Mouse (Mus musculus) embryonic facial prominence, embryonic 13.5 days (tissue): ENCODE measurements around the gene Mroh3. TPM values are rescaled to one million over a fixed set of nuclear protein-coding genes. Genes with fewer than 3 reads are reported as not detected.

Experiments used
- ATAC-seq: fragments of 200-750 bp; cut with Nextera tagmentation; 2 replicates; pipeline ENCODE4 v1.8.0; 2017; ENCODE audit warnings: low read depth; ENCODE audit not compliant: insufficient number of reproducible peaks, insufficient read depth, low FRiP score, low TSS enrichment
- H3K27ac ChIP-seq: fragments of 300-500 bp; sonication (generic); 2 replicates; pipeline ENCODE4 v1.5.1; 2015; ENCODE audit warnings: moderate library complexity, mild to moderate bottlenecking, inconsistent platforms
- H3K27me3 ChIP-seq: fragments of 300-500 bp; sonication (generic); 2 replicates; pipeline ENCODE4 v1.6.1; 2015; ENCODE audit warnings: mild to moderate bottlenecking, inconsistent platforms
- H3K36me3 ChIP-seq: fragments of 300-500 bp; sonication (generic); 2 replicates; pipeline ENCODE4 v1.6.1; 2015; ENCODE audit warnings: mild to moderate bottlenecking, inconsistent platforms
- H3K4me1 ChIP-seq: fragments of 300-500 bp; sonication (generic); 2 replicates; pipeline ENCODE4 v1.6.1; 2015; ENCODE audit warnings: inconsistent platforms
- H3K4me2 ChIP-seq: fragments of 300-500 bp; sonication (generic); 2 replicates; pipeline ENCODE4 v1.6.1; 2015; ENCODE audit warnings: moderate library complexity, mild to moderate bottlenecking, inconsistent platforms
- H3K4me3 ChIP-seq: fragments of 300-500 bp; sonication (generic); 2 replicates; pipeline ENCODE4 v1.5.1; 2015; ENCODE audit warnings: mild to moderate bottlenecking, inconsistent platforms
- H3K9ac ChIP-seq: fragments of 300-500 bp; sonication (generic); 2 replicates; pipeline ENCODE4 v1.6.1; 2015; ENCODE audit warnings: mild to moderate bottlenecking, inconsistent platforms
- H3K9me3 ChIP-seq: fragments of 300-500 bp; sonication (generic); 2 replicates; pipeline ENCODE4 v1.6.1; 2016; ENCODE audit warnings: inconsistent platforms
- WGBS: fragments of 180-500 bp; shearing (Covaris S2); methylation state at CpG from one replicate; pipeline ENCODE4 v1.1.7; 2015; ENCODE audit warnings: mixed read lengths; 5-methylcytosine and 5-hydroxymethylcytosine counted together
- polyA plus RNA-seq: library from polyadenylated mRNA; unstranded; fragments of >200 nt; fragmentation: Nextera tagmentation; extraction: Ambion mirVana; gene quantifications from 2 replicates; pipeline ENCODE4 v1.2.1, GENCODE M21; 2015

The Mroh3 gene
- polyA plus RNA-seq = 0.22 and 0.67 TPM in 2 replicates

DNA sequence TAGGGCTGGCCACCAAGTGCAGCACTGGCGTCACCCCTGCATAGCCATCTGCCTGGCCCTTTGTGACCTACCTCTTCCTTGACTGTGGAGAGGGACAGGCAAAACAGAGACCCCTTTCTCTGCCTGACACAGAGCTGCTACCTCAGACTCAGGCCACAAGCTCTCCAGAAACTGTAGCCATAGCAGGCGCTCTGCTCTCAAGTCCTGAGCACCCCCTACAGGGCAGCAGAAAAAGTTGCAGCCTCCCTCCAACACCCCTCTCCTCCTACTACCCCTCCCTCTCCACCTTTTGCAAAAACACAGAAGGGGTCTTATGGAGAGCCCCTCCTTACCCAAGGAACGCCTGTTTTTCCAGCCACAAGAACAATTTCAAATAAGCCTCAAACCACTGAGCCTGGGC, at the start of gene Mroh3:
Mroh3 (minus strand) TSS at position 26 of the 400 bp plus-strand sequence.
- no peak within 1 kb of the TSS for H3K4me2 ChIP-seq
- H3K9me3 ChIP-seq = no peaks in the 10 kb centered on the region
- H3K27me3 ChIP-seq = no peaks in the 10 kb centered on the region
- H3K4me3 ChIP-seq = no peak within 1 kb of the TSS
- no peak for ATAC-seq
- H3K4me1 ChIP-seq = no peaks in the 10 kb centered on the region; the same call in 1 of the 2 replicates
- WGBS = 38% methylated on average over 3 of the region's 3 CpGs
- H3K27ac ChIP-seq = no peak within 1 kb of the TSS
- peaks cover 51% of the 10 kb centered on the region for H3K36me3 ChIP-seq
- H3K9ac ChIP-seq = no peak within 1 kb of the TSS

DNA sequence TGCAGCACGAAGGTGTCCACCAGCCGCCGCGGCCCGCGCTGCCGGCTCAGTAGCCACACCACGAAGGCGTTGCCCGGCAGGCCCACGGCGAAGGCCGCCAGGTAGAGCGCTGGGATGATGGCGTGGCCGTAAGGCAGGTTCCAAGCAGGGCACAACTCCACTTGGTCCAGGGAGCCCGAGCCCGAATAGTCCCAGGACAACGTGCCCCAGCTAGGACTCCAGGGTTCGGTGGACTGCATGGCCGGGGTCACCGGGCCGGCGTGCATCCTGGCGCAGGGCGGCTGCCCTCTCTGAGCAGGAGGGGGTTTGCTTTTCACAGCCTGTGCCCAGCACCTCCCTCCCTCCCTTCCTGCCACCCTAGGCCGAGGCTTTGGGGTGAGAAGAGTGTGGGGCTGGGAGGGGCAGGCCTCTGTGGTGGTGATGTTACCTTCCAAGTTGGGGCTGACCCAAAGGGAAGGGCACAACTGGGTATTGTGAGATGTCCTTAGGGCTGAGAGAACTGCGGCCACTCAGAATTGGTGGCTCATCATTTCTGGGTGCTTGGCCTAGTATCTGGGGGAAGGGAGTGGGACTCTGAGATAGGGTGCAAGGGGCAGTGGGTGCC, 48.1 kb upstream of the Mroh3 start, which contains the start of gene Gpr25:
Gpr25 (minus strand) TSS at position 239 of the 604 bp plus-strand sequence.
- WGBS = 9% methylated on average over 27 of the region's 28 CpGs
- H3K27ac ChIP-seq = no peak within 1 kb of the TSS
- no peaks in the 10 kb centered on the region for H3K9me3 ChIP-seq
- H3K4me2 ChIP-seq = peak within 1 kb of the TSS; percentile 96
- peak within 1 kb of the TSS; percentile 57 for H3K4me3 ChIP-seq
- peaks cover 67% of the 10 kb centered on the region for H3K27me3 ChIP-seq
- no peak for ATAC-seq
- H3K9ac ChIP-seq = peak within 1 kb of the TSS; percentile 73
- H3K4me1 ChIP-seq = peaks cover 15% of the 10 kb centered on the region
- no peaks in the 10 kb centered on the region for H3K36me3 ChIP-seq

DNA sequence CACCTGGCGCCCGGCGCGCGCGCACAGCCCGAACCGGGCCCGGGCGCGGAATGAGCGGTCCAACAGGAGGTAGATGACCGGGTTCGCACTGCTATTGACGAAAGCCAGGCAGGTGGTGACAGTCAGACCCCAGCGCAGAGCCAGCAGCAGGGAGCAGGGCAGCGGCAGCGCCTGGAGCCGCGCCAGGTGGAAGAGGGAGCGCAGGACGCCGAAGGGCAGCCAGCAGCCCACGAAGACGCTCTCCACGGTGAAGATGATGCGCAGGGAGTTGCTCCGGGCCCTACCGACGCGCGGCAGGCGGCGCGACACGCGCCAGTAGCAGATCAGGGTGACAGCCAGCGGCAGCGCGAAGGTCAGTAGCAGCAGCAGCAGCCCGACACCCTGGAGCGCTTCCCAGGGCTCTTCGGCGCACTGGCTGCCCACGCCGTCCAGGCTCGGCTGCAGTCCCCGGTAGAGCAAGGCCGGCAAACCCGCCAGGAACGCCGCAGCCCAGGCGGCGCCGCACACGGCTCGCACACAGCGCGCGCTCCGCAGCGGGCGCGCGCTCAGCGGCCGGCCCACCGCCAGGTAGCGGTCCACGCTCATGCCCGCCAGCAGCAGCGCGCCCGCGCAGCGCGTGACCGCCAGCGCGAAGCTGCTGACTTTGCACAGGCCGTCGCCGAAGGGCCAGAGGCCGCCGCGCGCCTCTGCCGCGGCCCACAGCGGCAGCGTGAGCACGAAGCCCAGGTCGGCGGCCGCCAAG, 47.4 kb upstream of the Mroh3 start:
- no peaks in the 10 kb centered on the region for H3K9me3 ChIP-seq
- peaks cover 15% of the 10 kb centered on the region for H3K4me1 ChIP-seq
- no peak overlapping the region for H3K27ac ChIP-seq
- H3K27me3 ChIP-seq = peaks cover 67% of the 10 kb centered on the region
- H3K36me3 ChIP-seq = no peaks in the 10 kb centered on the region
- H3K4me3 ChIP-seq = peak overlapping the region; percentile 57
- peak overlapping the region; percentile 73 for H3K9ac ChIP-seq
- WGBS = under 1% methylated on average over 95 of the region's 95 CpGs
- H3K4me2 ChIP-seq = peak overlapping the region; percentile 96
- peak; percentile 61 for ATAC-seq

DNA sequence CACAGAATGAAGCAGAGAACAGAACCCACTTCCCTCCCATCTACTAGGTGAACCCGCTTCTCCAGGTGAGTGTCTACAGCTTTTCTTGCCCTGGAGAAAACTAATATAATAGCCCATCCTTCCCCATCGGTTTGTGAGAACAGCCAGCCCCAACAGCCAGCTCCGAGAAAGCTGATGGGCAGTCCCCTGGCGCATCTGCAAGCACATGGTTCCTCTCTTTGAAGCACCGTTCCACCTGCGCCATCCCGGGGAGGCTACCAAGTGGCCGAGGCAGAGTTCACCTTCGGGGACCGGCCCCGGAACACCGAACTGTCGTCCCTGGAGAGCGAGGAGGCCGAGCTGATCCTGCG, 46.9 kb upstream of the Mroh3 start:
- no peaks in the 10 kb centered on the region for H3K9me3 ChIP-seq
- peak overlapping the region; percentile 57 for H3K4me3 ChIP-seq
- H3K9ac ChIP-seq = peak overlapping the region; percentile 73
- 3% methylated on average over 16 of the region's 16 CpGs for WGBS
- peaks cover 67% of the 10 kb centered on the region for H3K27me3 ChIP-seq
- H3K4me2 ChIP-seq = peak overlapping the region; percentile 96
- H3K27ac ChIP-seq = no peak overlapping the region
- H3K36me3 ChIP-seq = no peaks in the 10 kb centered on the region
- ATAC-seq = no peak
- peaks cover 15% of the 10 kb centered on the region for H3K4me1 ChIP-seq

DNA sequence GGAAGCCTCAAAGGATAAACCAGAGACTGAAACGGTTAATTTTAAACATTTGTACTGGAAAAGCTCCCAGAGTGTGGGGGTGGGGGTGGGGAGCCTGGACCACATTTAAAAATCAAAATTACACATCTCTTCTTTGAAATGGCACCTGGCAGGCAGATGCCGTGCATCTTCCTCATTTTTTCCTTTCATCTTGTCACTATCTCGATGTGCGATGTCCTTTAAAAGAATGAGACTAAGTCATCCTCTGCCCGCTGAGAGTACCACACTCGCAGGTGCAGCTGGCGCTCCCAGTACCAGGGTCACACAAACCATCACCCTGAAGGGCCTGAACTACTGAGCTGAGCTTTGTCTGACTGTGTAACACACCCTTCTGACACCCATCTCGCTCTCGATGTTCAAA, 45.9 kb upstream of the Mroh3 start:
- H3K9me3 ChIP-seq = no peaks in the 10 kb centered on the region
- H3K27ac ChIP-seq = no peak overlapping the region
- H3K27me3 ChIP-seq = peaks cover 67% of the 10 kb centered on the region
- H3K36me3 ChIP-seq = no peaks in the 10 kb centered on the region
- no peak for ATAC-seq
- no peak overlapping the region for H3K4me3 ChIP-seq
- H3K4me2 ChIP-seq = no peak overlapping the region
- H3K9ac ChIP-seq = no peak overlapping the region
- WGBS = 66% methylated on average over 9 of the region's 9 CpGs
- peaks cover 17% of the 10 kb centered on the region for H3K4me1 ChIP-seq

DNA sequence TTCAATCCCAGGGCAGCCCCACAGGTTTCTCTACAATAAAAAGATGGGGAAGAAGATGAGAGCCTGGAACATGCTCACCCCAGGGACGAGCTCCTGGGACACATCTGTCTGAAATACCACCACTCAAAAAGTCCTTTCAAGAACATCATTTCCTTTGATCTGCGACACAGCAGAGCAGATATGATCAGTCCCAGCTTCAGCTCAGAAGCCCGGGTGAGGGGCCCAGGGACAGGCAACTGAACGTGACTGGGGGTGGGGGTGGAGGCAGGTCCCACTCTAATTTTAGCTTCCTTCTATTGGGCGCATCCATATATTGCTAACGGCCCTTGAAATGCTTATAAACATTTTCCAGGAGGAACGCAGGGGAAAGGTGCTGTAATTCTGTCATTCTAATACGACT, 43.0 kb upstream of the Mroh3 start:
- WGBS = 37% methylated on average over 8 of the region's 8 CpGs
- Histone ChIP-seq H3K9ac (no peak overlapping the region), H3K4me3 (no peak overlapping the region), H3K9me3 (no peaks in the 10 kb centered on the region), H3K27me3 (peaks cover 42% of the 10 kb centered on the region), H3K36me3 (no peaks in the 10 kb centered on the region), H3K4me1 (peaks cover 16% of the 10 kb centered on the region), H3K4me2 (no peak overlapping the region), H3K27ac (no peak overlapping the region)
- ATAC-seq = no peak

DNA sequence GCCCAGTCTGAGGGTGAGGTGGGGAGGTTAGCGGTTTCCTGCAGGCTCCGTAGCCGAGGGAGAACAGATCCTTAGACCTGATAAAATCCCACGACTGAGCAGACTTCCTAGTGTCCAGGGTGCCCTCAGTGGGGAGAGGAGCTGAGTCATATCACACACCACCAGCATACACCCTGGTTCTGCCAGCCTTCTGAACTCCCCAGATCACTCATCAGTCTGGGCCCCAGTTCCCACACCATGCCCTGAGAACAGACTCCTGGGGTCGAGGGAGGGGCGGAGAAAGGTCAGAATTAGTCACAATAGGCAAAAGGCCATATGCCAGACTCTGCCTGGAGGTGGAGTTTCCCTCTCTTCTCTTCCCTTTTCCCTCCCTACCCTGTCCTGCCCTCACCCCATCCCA, 42.5 kb upstream of the Mroh3 start:
- Histone ChIP-seq H3K27ac (no peak overlapping the region), H3K4me1 (peaks cover 14% of the 10 kb centered on the region), H3K9me3 (no peaks in the 10 kb centered on the region), H3K9ac (no peak overlapping the region), H3K4me2 (no peak overlapping the region), H3K27me3 (peaks cover 37% of the 10 kb centered on the region), H3K36me3 (no peaks in the 10 kb centered on the region), H3K4me3 (no peak overlapping the region)
- no peak for ATAC-seq
- WGBS = 29% methylated on average over 6 of the region's 6 CpGs

DNA sequence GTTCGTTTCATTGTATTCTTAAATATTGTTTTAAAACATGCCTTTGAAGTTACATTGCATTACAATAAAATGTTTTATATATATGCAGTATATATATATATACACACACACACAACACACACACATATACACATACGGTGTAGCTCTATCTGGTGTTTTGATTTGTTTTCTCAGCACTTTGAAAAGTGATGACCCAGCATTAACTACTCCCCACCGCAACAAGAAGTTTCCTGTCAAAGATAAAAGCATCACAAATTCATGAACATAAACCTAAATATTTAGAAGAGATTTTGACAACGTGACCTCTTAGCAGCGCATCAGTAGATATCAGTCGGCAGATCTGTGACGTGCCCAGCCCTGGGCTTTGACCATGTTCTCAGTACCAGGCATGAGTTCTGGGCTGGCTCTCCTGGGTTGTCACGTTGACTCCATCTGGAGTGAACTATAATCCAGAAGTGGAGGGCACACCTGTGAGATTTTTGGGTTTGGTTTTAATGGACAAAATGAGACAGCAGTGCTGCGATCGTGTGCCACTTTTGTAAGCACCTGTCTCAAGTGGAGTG, 42.0 kb upstream of the Mroh3 start:
- no peak for ATAC-seq
- H3K9ac ChIP-seq = no peak overlapping the region
- no peaks in the 10 kb centered on the region for H3K36me3 ChIP-seq
- H3K27me3 ChIP-seq = peaks cover 31% of the 10 kb centered on the region
- H3K9me3 ChIP-seq = no peaks in the 10 kb centered on the region
- no peak overlapping the region for H3K27ac ChIP-seq
- WGBS = 80% methylated on average over 10 of the region's 10 CpGs
- no peak overlapping the region for H3K4me2 ChIP-seq
- no peak overlapping the region for H3K4me3 ChIP-seq
- H3K4me1 ChIP-seq = peaks cover 8% of the 10 kb centered on the region; the same call in 1 of the 2 replicates

DNA sequence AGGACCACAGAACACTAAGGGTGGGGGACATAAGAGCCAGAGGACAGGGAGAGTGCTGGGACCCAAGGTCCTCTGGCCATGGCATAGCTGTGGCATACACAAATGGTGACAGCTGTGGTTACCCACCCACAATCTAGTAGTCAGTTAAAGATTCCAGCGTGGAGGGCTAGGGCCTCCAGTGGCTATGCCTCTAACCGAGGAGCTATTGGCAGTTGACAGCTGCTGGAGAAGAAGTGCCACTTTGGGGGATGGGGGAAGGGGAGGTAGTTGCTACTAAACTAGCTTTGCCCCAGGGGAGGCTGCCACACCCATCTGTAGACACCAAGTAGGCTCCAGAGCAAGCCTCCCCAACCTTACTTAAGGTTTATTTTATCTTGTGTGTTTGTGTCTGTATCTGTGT, 40.8 kb upstream of the Mroh3 start:
- H3K9ac ChIP-seq = no peak overlapping the region
- H3K4me3 ChIP-seq = no peak overlapping the region
- no peaks in the 10 kb centered on the region for H3K9me3 ChIP-seq
- ATAC-seq = no peak
- 34% methylated on average over 2 of the region's 2 CpGs for WGBS
- no peak overlapping the region for H3K4me2 ChIP-seq
- 0 out of 2 replicates have a peak, but pooled peaks cover 6% of the 10 kb centered on the region for H3K4me1 ChIP-seq
- no peak overlapping the region for H3K27ac ChIP-seq
- no peaks in the 10 kb centered on the region for H3K36me3 ChIP-seq
- H3K27me3 ChIP-seq = peaks cover 20% of the 10 kb centered on the region

DNA sequence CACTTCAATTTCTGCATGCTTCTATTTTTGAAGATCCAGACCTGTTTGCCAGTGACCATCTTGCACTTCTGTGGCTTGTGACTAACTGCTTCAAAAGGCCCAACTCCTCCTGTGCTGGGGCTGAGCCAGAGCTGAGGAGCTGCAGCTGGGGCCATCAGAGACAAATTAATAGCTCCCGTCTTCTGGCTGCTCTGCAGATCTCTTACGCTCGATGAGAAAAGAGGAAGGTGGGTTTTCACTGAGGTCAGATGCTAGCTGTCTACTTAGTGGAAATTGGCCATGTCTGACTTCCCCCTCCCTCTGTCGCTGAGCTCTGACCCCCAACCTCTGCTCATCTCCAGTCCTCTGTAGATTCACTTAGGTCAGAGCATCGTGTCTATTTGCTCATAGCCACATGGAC, 37.0 kb upstream of the Mroh3 start:
- no peak overlapping the region for H3K4me3 ChIP-seq
- H3K9ac ChIP-seq = no peak overlapping the region
- H3K27me3 ChIP-seq = no peaks in the 10 kb centered on the region
- no peaks in the 10 kb centered on the region for H3K36me3 ChIP-seq
- no peak overlapping the region for H3K27ac ChIP-seq
- no peak overlapping the region for H3K4me2 ChIP-seq
- H3K4me1 ChIP-seq = 0 out of 2 replicates have a peak, but pooled peaks cover 3% of the 10 kb centered on the region
- ATAC-seq = no peak
- 58% methylated on average over 5 of the region's 5 CpGs for WGBS
- H3K9me3 ChIP-seq = no peaks in the 10 kb centered on the region

DNA sequence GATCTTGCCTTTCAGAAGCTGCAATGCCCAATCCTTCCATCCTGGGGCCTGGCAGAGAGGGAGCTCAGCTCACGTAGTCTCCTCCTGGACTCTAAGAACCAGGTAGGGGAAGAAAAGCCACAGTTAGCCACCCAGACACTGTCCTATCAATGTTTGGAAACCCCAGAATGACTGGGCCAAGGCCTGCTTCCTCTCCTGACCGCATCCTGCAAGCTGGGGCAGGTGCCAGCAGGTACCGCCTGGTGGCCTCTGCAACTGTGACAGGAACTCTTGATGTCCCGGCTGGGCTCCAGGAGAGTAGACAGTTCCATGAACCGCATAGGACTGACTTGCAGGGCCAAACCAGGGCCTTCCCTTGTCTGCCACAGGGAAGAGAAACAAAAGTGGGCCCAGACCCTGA, 34.8 kb upstream of the Mroh3 start:
- no peak overlapping the region for H3K9ac ChIP-seq
- 84% methylated on average over 5 of the region's 5 CpGs for whole genome bisulfite sequencing
- ATAC-seq = no peak

DNA sequence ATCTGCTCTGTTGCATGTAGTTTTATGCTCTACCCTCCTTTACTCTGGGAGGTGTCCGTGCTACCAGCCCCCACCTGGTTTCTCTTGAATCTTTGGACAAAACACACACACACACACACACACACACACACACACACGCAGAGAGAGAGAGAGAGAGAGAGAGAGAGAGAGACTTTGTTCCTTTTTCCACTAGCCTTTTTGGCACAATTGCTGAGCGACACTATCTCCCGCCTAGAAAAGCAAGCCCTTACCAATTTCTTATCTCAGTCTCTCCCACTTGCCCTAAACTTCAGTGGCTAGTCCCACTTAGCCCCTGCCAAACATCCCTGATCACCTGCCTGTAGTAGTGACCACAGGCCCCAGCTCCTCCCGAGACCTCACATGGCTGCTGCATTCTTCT, 31.8 kb upstream of the Mroh3 start:
- Histone ChIP-seq H3K9ac (no peak overlapping the region), H3K36me3 (no peaks in the 10 kb centered on the region), H3K27ac (no peak overlapping the region), H3K4me3 (no peak overlapping the region), H3K4me2 (no peak overlapping the region), H3K27me3 (no peaks in the 10 kb centered on the region), H3K4me1 (no peaks in the 10 kb centered on the region), H3K9me3 (no peaks in the 10 kb centered on the region)
- ATAC-seq = no peak
- 77% methylated on average over 5 of the region's 5 CpGs for WGBS

More for the DNA sequence above, 34.8 kb upstream of the Mroh3 start:
- no peaks in the 10 kb centered on the region for H3K4me1 ChIP-seq
- H3K4me2 ChIP-seq = no peak overlapping the region
- H3K27me3 ChIP-seq = no peaks in the 10 kb centered on the region
- no peak overlapping the region for H3K4me3 ChIP-seq
- H3K36me3 ChIP-seq = no peaks in the 10 kb centered on the region
- H3K9me3 ChIP-seq = no peaks in the 10 kb centered on the region
- no peak overlapping the region for H3K27ac ChIP-seq
